Mouse (Mus musculus) lung, embryonic 15.5 days (tissue): ENCODE measurements at regions not wholly inside any gene's neighbourhood (a gene's known extent, or its start where the extent isn't known, plus 50 kb on each side); places are given as distances from the start of the nearest gene placed in this dataset.

Experiments used
- ATAC-seq: fragments of 200-750 bp; cut with Nextera tagmentation; 2 replicates; pipeline ENCODE4 v1.8.0; 2017; ENCODE audit warnings: moderate number of reproducible peaks, borderline replicate concordance; ENCODE audit not compliant: low FRiP score, low TSS enrichment; ENCODE audit errors: extremely low read depth
- H3K27ac ChIP-seq: fragments of 300-500 bp; sonication (generic); 2 replicates; pipeline ENCODE4 v1.5.1; 2015; ENCODE audit warnings: moderate library complexity, mild to moderate bottlenecking, inconsistent platforms
- H3K27me3 ChIP-seq: fragments of 300-500 bp; sonication (generic); 2 replicates; pipeline ENCODE4 v1.6.1; 2015; ENCODE audit warnings: inconsistent platforms
- H3K36me3 ChIP-seq: fragments of 300-500 bp; sonication (generic); 2 replicates; pipeline ENCODE4 v1.6.1; 2015; ENCODE audit warnings: inconsistent platforms
- H3K4me1 ChIP-seq: fragments of 300-500 bp; sonication (generic); 2 replicates; pipeline ENCODE4 v1.6.1; 2015; ENCODE audit warnings: inconsistent platforms
- H3K4me2 ChIP-seq: fragments of 300-500 bp; sonication (generic); 2 replicates; pipeline ENCODE4 v1.6.1; 2015; ENCODE audit warnings: inconsistent platforms, mild to moderate bottlenecking, moderate library complexity
- H3K4me3 ChIP-seq: fragments of 300-500 bp; sonication (generic); 2 replicates; pipeline ENCODE4 v1.5.1; 2015; ENCODE audit warnings: mild to moderate bottlenecking, inconsistent platforms
- H3K9ac ChIP-seq: fragments of 300-500 bp; sonication (generic); 2 replicates; pipeline ENCODE4 v1.6.1; 2015; ENCODE audit warnings: inconsistent platforms
- H3K9me3 ChIP-seq: fragments of 300-500 bp; sonication (generic); 2 replicates; pipeline ENCODE4 v1.6.1; 2016; ENCODE audit warnings: inconsistent platforms
- WGBS: fragments of 180-500 bp; shearing (Covaris S2); methylation state at CpG from one replicate; pipeline ENCODE4 v1.1.7; 2015; 5-methylcytosine and 5-hydroxymethylcytosine counted together

GRCm38 (mm10) chr4:31052077-31052677 is 911.7 kb upstream of the Map3k7 start:
- no peak for ATAC-seq
- Histone ChIP-seq H3K9me3 (no peaks in the 10 kb centered on the region), H3K9ac (no peak overlapping the region), H3K4me1 (no peaks in the 10 kb centered on the region), H3K4me2 (no peak overlapping the region), H3K27me3 (no peaks in the 10 kb centered on the region), H3K36me3 (no peaks in the 10 kb centered on the region), H3K4me3 (no peak overlapping the region), H3K27ac (no peak overlapping the region)
- WGBS = 68% methylated on average over 6 of the region's 6 CpGs

GRCm38 (mm10) chr4:31076236-31076635 is 887.7 kb upstream of the Map3k7 start:
- Histone ChIP-seq H3K4me2 (no peak overlapping the region), H3K27me3 (no peaks in the 10 kb centered on the region), H3K4me1 (no peaks in the 10 kb centered on the region), H3K36me3 (no peaks in the 10 kb centered on the region), H3K9me3 (no peaks in the 10 kb centered on the region), H3K4me3 (no peak overlapping the region), H3K9ac (no peak overlapping the region), H3K27ac (no peak overlapping the region)
- no peak for ATAC-seq
- WGBS = 78% methylated on average over 3 of the region's 3 CpGs

- H3K36me3 ChIP-seq = no peaks in the 10 kb centered on the region
- H3K27ac ChIP-seq = no peak overlapping the region
- no peaks in the 10 kb centered on the region for H3K4me1 ChIP-seq
- H3K9ac ChIP-seq = no peak overlapping the region
- no peaks in the 10 kb centered on the region for H3K9me3 ChIP-seq
- H3K4me3 ChIP-seq = no peak overlapping the region
- no peak for ATAC-seq
- no peak overlapping the region for H3K4me2 ChIP-seq
- H3K27me3 ChIP-seq = no peaks in the 10 kb centered on the region
- 77% methylated on average over 8 of the region's 8 CpGs for WGBS
These were observed 842.3 kb upstream of the Map3k7 start for GRCm38 (mm10) chr4:31121586-31121985.

GRCm38 (mm10) chr4:31143166-31143565 is 820.7 kb upstream of the Map3k7 start:
- Histone ChIP-seq H3K4me3 (no peak overlapping the region), H3K27me3 (no peaks in the 10 kb centered on the region), H3K36me3 (no peaks in the 10 kb centered on the region), H3K9ac (no peak overlapping the region), H3K27ac (no peak overlapping the region), H3K9me3 (no peaks in the 10 kb centered on the region), H3K4me1 (no peaks in the 10 kb centered on the region), H3K4me2 (no peak overlapping the region)
- WGBS = 82% methylated on average over 1 of the region's 1 CpGs
- ATAC-seq = no peak

GRCm38 (mm10) chr4:31167431-31167830 is 796.5 kb upstream of the Map3k7 start:
- WGBS = 91% methylated on average over 4 of the region's 4 CpGs
- Histone ChIP-seq H3K4me1 (no peaks in the 10 kb centered on the region), H3K9ac (no peak overlapping the region), H3K27me3 (no peaks in the 10 kb centered on the region), H3K27ac (no peak overlapping the region), H3K4me3 (no peak overlapping the region), H3K9me3 (no peaks in the 10 kb centered on the region), H3K4me2 (no peak overlapping the region), H3K36me3 (no peaks in the 10 kb centered on the region)
- no peak for ATAC-seq

- no peaks in the 10 kb centered on the region for H3K36me3 ChIP-seq
- WGBS = 70% methylated on average over 4 of the region's 4 CpGs
- H3K4me1 ChIP-seq = no peaks in the 10 kb centered on the region
- no peak overlapping the region for H3K4me2 ChIP-seq
- H3K9me3 ChIP-seq = no peaks in the 10 kb centered on the region
- H3K4me3 ChIP-seq = no peak overlapping the region
- no peak overlapping the region for H3K27ac ChIP-seq
- no peaks in the 10 kb centered on the region for H3K27me3 ChIP-seq
- ATAC-seq = no peak
- no peak overlapping the region for H3K9ac ChIP-seq
These were observed 795.5 kb upstream of the Map3k7 start for GRCm38 (mm10) chr4:31168357-31168756.

- H3K36me3 ChIP-seq = no peaks in the 10 kb centered on the region
- 37% methylated on average over 3 of the region's 3 CpGs for WGBS
- H3K27ac ChIP-seq = no peak overlapping the region
- no peak overlapping the region for H3K9ac ChIP-seq
- no peak for ATAC-seq
- no peaks in the 10 kb centered on the region for H3K4me1 ChIP-seq
- no peak overlapping the region for H3K4me3 ChIP-seq
- H3K4me2 ChIP-seq = no peak overlapping the region
- H3K9me3 ChIP-seq = no peaks in the 10 kb centered on the region
- H3K27me3 ChIP-seq = no peaks in the 10 kb centered on the region
These were observed 792.7 kb upstream of the Map3k7 start for GRCm38 (mm10) chr4:31171190-31171589.

GRCm38 (mm10) chr4:31197852-31198251 is 766.0 kb upstream of the Map3k7 start:
- H3K4me2 ChIP-seq = no peak overlapping the region
- ATAC-seq = no peak
- no peaks in the 10 kb centered on the region for H3K4me1 ChIP-seq

GRCm38 (mm10) chr4:31203286-31203685 is 760.6 kb upstream of the Map3k7 start:
- no peaks in the 10 kb centered on the region for H3K36me3 ChIP-seq
- H3K27me3 ChIP-seq = no peaks in the 10 kb centered on the region
- no peak overlapping the region for H3K4me2 ChIP-seq
- no peak overlapping the region for H3K27ac ChIP-seq
- 61% methylated on average over 3 of the region's 3 CpGs for WGBS
- H3K9ac ChIP-seq = no peak overlapping the region
- H3K4me1 ChIP-seq = no peaks in the 10 kb centered on the region
- ATAC-seq = no peak
- no peaks in the 10 kb centered on the region for H3K9me3 ChIP-seq
- H3K4me3 ChIP-seq = no peak overlapping the region

More at GRCm38 (mm10) chr4:31197852-31198251, 766.0 kb upstream of the Map3k7 start:
- Histone ChIP-seq H3K9me3 (no peaks in the 10 kb centered on the region), H3K27me3 (no peaks in the 10 kb centered on the region), H3K9ac (no peak overlapping the region), H3K27ac (no peak overlapping the region), H3K36me3 (no peaks in the 10 kb centered on the region), H3K4me3 (no peak overlapping the region)

- Histone ChIP-seq H3K36me3 (no peaks in the 10 kb centered on the region), H3K27me3 (no peaks in the 10 kb centered on the region), H3K4me1 (no peaks in the 10 kb centered on the region), H3K4me2 (no peak overlapping the region), H3K9ac (no peak overlapping the region), H3K4me3 (no peak overlapping the region), H3K9me3 (no peaks in the 10 kb centered on the region), H3K27ac (no peak overlapping the region)
- no peak for ATAC-seq
- WGBS = 78% methylated on average over 14 of the region's 14 CpGs
These were observed 758.4 kb upstream of the Map3k7 start for GRCm38 (mm10) chr4:31205332-31205970.

- Histone ChIP-seq H3K9ac (no peak overlapping the region), H3K27me3 (no peaks in the 10 kb centered on the region), H3K4me2 (no peak overlapping the region), H3K9me3 (no peaks in the 10 kb centered on the region), H3K36me3 (no peaks in the 10 kb centered on the region), H3K4me3 (no peak overlapping the region), H3K4me1 (no peaks in the 10 kb centered on the region), H3K27ac (no peak overlapping the region)
- 87% methylated on average over 2 of the region's 2 CpGs for WGBS
- ATAC-seq = no peak
These were observed 738.2 kb upstream of the Map3k7 start for GRCm38 (mm10) chr4:31225741-31226140.

GRCm38 (mm10) chr4:31268825-31269495 is 694.9 kb upstream of the Map3k7 start:
- ATAC-seq = no peak
- no peak overlapping the region for H3K27ac ChIP-seq
- no peaks in the 10 kb centered on the region for H3K4me1 ChIP-seq
- H3K9ac ChIP-seq = no peak overlapping the region
- no peak overlapping the region for H3K4me3 ChIP-seq
- no peaks in the 10 kb centered on the region for H3K27me3 ChIP-seq
- no peaks in the 10 kb centered on the region for H3K36me3 ChIP-seq
- no peak overlapping the region for H3K4me2 ChIP-seq
- no peaks in the 10 kb centered on the region for H3K9me3 ChIP-seq
- WGBS = 56% methylated on average over 3 of the region's 3 CpGs
